Mouse (Mus musculus) hindbrain, embryonic 10.5 days (tissue): ENCODE measurements at regions not wholly inside any gene's neighbourhood (a gene's known extent, or its start where the extent isn't known, plus 50 kb on each side); places are given as distances from the start of the nearest gene placed in this dataset.
"Not testable (repeated sequence)": the region's sequence is repeated elsewhere in the genome, so short reads cannot be mapped to it uniquely, and the experiment has no call there.

Source experiments
- DNase-seq: peaks from one replicate; pipeline ENCODE4 v3.0.0-alpha.2; 2017; ENCODE audit warnings: low spot score
- H3K27ac ChIP-seq: fragments of 300-500 bp; sonication (generic); 2 replicates; pipeline ENCODE4 v1.5.1; 2016; ENCODE audit warnings: mild to moderate bottlenecking, moderate library complexity
- H3K27me3 ChIP-seq: fragments of 300-500 bp; sonication (generic); 2 replicates; pipeline ENCODE4 v1.6.1; 2016; ENCODE audit warnings: mild to moderate bottlenecking; ENCODE audit not compliant: poor library complexity, insufficient read depth, severe bottlenecking
- H3K36me3 ChIP-seq: fragments of 300-500 bp; sonication (generic); 2 replicates; pipeline ENCODE4 v1.6.1; 2016; ENCODE audit warnings: mild to moderate bottlenecking, moderate library complexity
- H3K4me1 ChIP-seq: fragments of 300-500 bp; sonication (generic); replicated peaks from 2 replicates; pipeline ENCODE4 v1.6.1; 2016; ENCODE audit warnings: mild to moderate bottlenecking
- H3K4me3 ChIP-seq: fragments of 300-500 bp; sonication (generic); 2 replicates; pipeline ENCODE4 v1.5.1; 2016; ENCODE audit warnings: mild to moderate bottlenecking, moderate library complexity
- H3K9me3 ChIP-seq: fragments of 300-500 bp; sonication (generic); 2 replicates; pipeline ENCODE4 v1.6.1; 2016; ENCODE audit warnings: mild to moderate bottlenecking, moderate library complexity
- WGBS: fragments of 180-500 bp; shearing (Covaris S2); methylation state at CpG from one replicate; pipeline ENCODE4 v1.1.7; 2016; 5-methylcytosine and 5-hydroxymethylcytosine counted together

DNA sequence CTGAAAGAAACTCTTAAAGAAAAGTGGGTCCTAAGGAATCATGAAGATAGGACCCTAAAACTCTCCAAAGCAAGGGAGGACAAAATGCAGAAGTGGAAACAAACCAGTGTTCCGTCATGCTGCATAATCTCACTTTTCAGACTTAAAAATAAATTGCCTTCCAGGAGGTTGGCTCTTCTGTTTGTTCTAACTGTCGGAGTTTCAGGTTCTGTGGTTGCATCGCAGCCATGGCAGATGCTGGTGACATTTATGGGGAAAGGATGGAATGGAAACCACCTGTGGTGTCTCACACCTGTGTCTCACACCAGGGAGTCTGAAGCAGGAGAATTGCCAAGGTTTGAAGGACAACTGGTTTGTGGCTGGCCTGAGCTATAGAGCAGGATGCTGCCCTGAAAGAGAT, 50.9 kb upstream of the Hivep1 start:
- 81% methylated on average over 3 of the region's 3 CpGs for WGBS
- DNase-seq = no peak
- Histone ChIP-seq H3K4me1 (no peaks in the 10 kb centered on the region), H3K27ac (no peak overlapping the region), H3K36me3 (no peaks in the 10 kb centered on the region), H3K4me3 (no peak overlapping the region), H3K9me3 (no peaks in the 10 kb centered on the region), H3K27me3 (no peaks in the 10 kb centered on the region)

DNA sequence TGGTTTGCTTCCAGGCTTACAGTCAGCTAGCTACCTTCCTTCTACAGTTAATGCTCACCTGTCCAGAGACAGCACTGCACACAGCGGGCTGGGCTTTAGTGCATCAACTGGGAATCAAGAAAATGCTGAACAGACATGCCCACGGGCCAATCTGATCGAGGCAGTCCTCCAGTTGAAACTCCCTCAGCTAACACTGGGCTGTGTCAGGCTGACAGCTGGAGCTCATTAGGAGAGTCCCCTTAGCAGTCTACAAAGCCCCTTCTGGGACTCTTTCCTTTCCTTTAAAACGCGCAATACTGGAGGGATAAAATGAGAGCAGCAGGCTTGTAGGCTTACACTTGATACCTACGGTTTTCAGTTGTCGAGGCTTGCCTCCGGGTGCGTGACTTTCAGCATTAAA, 53.9 kb upstream of the Hivep1 start:
- Histone ChIP-seq H3K4me1 (no peaks in the 10 kb centered on the region), H3K4me3 (no peak overlapping the region), H3K9me3 (no peaks in the 10 kb centered on the region), H3K27ac (no peak overlapping the region), H3K27me3 (no peaks in the 10 kb centered on the region), H3K36me3 (no peaks in the 10 kb centered on the region)
- 57% methylated on average over 9 of the region's 9 CpGs for WGBS
- DNase-seq = peak; percentile 22

DNA sequence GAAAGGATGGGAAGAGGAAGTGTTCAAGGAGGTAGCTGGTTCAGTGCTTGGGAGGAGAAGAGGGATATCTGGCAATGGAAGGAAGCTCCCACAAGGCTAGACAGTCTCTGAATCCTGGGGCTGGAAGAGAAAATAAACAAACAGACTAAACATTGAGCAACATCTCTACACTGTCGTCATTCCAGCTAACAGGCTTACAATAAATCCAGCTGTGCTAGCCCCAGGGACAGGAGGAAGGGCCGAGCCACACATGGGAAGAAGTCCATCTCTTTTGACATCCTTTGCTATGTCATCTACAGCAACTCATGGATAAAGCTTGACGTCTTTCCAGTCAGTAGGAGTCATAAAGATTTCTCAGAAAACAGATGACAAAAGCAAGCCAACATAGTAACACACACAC, 57.7 kb upstream of the Hivep1 start:
- Histone ChIP-seq H3K4me1 (no peaks in the 10 kb centered on the region), H3K27ac (no peak overlapping the region), H3K4me3 (no peak overlapping the region), H3K27me3 (no peaks in the 10 kb centered on the region), H3K9me3 (no peaks in the 10 kb centered on the region), H3K36me3 (no peaks in the 10 kb centered on the region)
- 62% methylated on average over 3 of the region's 3 CpGs for WGBS
- DNase-seq = no peak

DNA sequence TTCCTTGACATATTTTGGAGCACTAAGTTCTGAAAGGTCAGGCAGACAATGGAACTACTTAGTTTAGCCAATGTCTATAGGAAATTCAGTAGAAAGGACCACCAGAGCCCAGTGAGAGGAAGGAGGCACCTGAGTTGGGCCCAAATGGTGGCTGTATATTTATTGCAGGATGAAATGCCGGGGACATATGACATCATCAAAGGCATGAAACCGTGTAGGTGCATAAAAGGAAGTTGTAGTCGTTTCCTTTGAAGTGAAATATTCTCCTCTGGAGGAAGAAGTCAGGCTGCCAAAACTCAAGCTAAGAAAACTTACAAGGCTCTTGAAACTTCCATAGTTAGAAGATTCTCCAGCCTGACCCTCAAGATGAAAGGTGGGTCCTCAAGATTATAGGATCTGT, 75.9 kb upstream of the Hivep1 start:
- DNase-seq = no peak
- no peaks in the 10 kb centered on the region; the same call in 1 of the 2 replicates for H3K9me3 ChIP-seq
- 84% methylated on average over 3 of the region's 3 CpGs for WGBS
- H3K4me3 ChIP-seq = no peak overlapping the region
- no peaks in the 10 kb centered on the region for H3K36me3 ChIP-seq
- no peak overlapping the region for H3K27ac ChIP-seq
- H3K4me1 ChIP-seq = no peaks in the 10 kb centered on the region
- no peaks in the 10 kb centered on the region for H3K27me3 ChIP-seq

GRCm38 (mm10) chr13:41962915-41963314, 88.9 kb upstream of the Hivep1 start:
- Histone ChIP-seq H3K27me3 (no peaks in the 10 kb centered on the region), H3K9me3 (no peaks in the 10 kb centered on the region), H3K4me1 (no peaks in the 10 kb centered on the region)

DNA sequence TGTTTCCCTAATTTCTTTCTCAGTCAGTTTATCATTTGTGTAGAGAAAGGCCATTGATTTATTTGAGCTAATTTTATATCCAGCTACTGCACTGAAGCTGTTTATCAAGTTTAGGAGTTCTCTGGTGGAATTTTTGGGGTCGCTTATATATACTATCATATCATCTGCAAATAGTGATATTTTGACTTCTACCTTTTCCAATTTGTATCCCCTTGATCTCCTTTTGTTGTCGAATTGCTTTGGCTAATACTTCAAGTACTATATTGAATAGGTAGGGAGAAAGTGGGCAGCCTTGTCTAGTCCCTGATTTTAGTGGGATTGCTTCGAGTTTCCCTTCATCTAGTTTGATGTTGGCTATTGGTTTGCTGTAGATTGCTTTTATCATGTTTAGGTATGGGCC, 90.9 kb upstream of the Hivep1 start:
- not testable (repeated sequence) for H3K4me1 ChIP-seq, DNase-seq, H3K27ac ChIP-seq, H3K9me3 ChIP-seq, H3K4me3 ChIP-seq, H3K27me3 ChIP-seq, H3K36me3 ChIP-seq
- WGBS = 91% methylated on average over 3 of the region's 3 CpGs

More at GRCm38 (mm10) chr13:41962915-41963314, 88.9 kb upstream of the Hivep1 start:
- 81% methylated on average over 3 of the region's 3 CpGs for WGBS
- H3K36me3 ChIP-seq = no peaks in the 10 kb centered on the region
- H3K4me3 ChIP-seq = no peak overlapping the region
- no peak overlapping the region for H3K27ac ChIP-seq
- no peak for DNase-seq

DNA sequence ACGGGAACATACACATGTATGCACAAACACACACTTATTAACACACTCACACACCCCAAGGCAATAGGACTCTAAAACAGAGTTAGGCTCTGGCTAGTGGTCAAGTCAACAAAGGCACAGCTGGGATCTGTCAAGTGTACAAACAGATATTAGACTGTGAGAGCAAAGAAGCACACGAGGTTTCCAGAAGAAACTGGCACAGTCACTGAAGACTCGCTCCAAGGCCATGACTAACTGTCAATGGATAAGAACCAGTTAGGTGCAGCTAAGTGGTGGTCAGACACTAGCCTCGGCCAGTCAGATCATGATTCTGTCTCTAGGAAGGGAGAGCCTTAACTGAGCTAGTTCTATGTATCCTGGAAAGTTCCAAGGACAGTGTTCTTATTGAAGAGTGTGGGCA, 93.9 kb upstream of the Hivep1 start:
- H3K4me3 ChIP-seq = no peak overlapping the region
- no peaks in the 10 kb centered on the region for H3K4me1 ChIP-seq
- no peaks in the 10 kb centered on the region for H3K9me3 ChIP-seq
- no peaks in the 10 kb centered on the region for H3K36me3 ChIP-seq
- DNase-seq = no peak
- no peaks in the 10 kb centered on the region for H3K27me3 ChIP-seq
- WGBS = 89% methylated on average over 4 of the region's 4 CpGs
- no peak overlapping the region for H3K27ac ChIP-seq

- Histone ChIP-seq H3K27me3 (no peaks in the 10 kb centered on the region), H3K4me3 (no peak overlapping the region), H3K4me1 (no peaks in the 10 kb centered on the region), H3K27ac (no peak overlapping the region), H3K9me3 (no peaks in the 10 kb centered on the region), H3K36me3 (no peaks in the 10 kb centered on the region)
- DNase-seq = no peak
- 88% methylated on average over 4 of the region's 4 CpGs for WGBS
Measured at GRCm38 (mm10) chr13:41955884-41956283, 95.9 kb upstream of the Hivep1 start.

DNA sequence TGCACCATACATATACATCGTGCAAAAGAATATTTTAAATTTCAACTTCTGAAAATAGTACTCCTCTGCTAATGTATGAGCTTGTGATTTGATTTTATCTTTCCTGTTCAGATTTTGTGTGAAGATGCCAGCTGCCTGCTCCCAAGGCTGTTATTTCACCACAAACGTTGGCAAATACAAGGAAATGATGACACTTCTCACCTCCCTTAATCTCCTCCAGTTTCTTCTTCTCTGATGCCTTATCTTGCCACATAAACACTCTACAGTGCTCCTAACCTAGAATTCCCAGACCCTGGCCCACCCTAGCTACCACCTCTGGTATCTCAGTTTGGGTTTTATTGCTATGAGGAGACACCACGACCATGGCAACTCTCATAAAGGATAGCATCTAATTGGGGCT, 96.6 kb upstream of the Hivep1 start:
- H3K27ac ChIP-seq = no peak overlapping the region
- DNase-seq = no peak
- WGBS = 80% methylated on average over 3 of the region's 3 CpGs
- no peaks in the 10 kb centered on the region for H3K9me3 ChIP-seq
- H3K27me3 ChIP-seq = no peaks in the 10 kb centered on the region
- H3K36me3 ChIP-seq = no peaks in the 10 kb centered on the region
- no peak overlapping the region for H3K4me3 ChIP-seq
- H3K4me1 ChIP-seq = no peaks in the 10 kb centered on the region

DNA sequence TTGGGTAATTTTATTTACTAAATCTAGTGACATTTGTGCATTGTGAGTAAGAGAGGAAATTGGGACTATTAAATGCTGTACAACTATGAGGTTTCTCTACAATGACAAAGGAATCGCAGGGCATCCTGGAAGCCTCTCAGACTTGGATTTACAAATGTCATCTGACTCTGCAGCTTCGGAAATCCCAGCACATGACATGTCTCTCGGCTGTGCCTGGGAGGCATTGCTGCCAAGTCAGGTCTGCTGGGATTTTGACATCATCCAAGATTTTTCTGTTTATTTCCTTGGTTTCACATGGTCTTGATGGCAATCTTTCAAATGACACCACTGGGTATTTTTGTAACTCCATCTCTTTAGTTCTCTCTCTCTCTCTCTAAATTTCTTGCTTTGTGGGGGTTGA, 99.4 kb upstream of the Hivep1 start:
- Histone ChIP-seq H3K4me3 (no peak overlapping the region), H3K9me3 (no peaks in the 10 kb centered on the region), H3K36me3 (no peaks in the 10 kb centered on the region), H3K27ac (no peak overlapping the region), H3K4me1 (no peaks in the 10 kb centered on the region), H3K27me3 (no peaks in the 10 kb centered on the region)
- 83% methylated on average over 3 of the region's 3 CpGs for WGBS
- no peak for DNase-seq

DNA sequence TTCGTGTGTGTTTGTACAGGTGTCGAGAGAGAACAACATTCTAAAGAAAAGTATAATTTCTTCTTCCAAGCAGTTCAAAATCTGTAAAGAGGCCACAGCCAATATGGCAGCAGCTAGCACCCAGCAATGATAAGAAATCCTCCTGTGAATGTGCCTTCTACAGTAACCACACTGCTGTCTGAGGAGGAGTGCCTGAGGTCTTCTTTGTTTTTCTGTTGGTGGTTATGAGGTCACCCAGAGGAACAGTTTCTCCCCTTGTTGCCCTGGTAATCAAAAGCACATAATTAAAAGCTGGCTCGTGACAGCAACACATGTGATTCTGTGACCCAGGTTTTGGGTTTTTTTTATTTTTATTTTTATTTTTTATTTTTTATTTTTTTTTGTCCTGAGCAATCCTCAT, 100.8 kb upstream of the Adtrp start:
- Histone ChIP-seq H3K27me3 (no peaks in the 10 kb centered on the region), H3K27ac (no peak overlapping the region), H3K36me3 (no peaks in the 10 kb centered on the region), H3K4me1 (no peaks in the 10 kb centered on the region), H3K9me3 (no peaks in the 10 kb centered on the region), H3K4me3 (no peak overlapping the region)
- DNase-seq = no peak
- 88% methylated on average over 3 of the region's 3 CpGs for WGBS

GRCm38 (mm10) chr13:41932313-41933100, 85.0 kb upstream of the Adtrp start:
- Histone ChIP-seq H3K9me3 (no peaks in the 10 kb centered on the region), H3K36me3 (no peaks in the 10 kb centered on the region), H3K27ac (no peak overlapping the region), H3K4me1 (0 out of 2 replicates have a peak, but pooled peaks cover 4% of the 10 kb centered on the region), H3K4me3 (no peak overlapping the region), H3K27me3 (no peaks in the 10 kb centered on the region)
- no peak for DNase-seq
- WGBS = 84% methylated on average over 12 of the region's 12 CpGs

GRCm38 (mm10) chr13:41929768-41930167, 82.3 kb upstream of the Adtrp start:
- H3K9me3 ChIP-seq = no peaks in the 10 kb centered on the region
- H3K36me3 ChIP-seq = no peaks in the 10 kb centered on the region
- no peak overlapping the region for H3K4me3 ChIP-seq
- no peak overlapping the region for H3K27ac ChIP-seq
- peak; percentile 11 for DNase-seq
- peaks cover 9% of the 10 kb centered on the region for H3K4me1 ChIP-seq
- WGBS = 67% methylated on average over 1 of the region's 1 CpGs
- no peaks in the 10 kb centered on the region for H3K27me3 ChIP-seq

DNA sequence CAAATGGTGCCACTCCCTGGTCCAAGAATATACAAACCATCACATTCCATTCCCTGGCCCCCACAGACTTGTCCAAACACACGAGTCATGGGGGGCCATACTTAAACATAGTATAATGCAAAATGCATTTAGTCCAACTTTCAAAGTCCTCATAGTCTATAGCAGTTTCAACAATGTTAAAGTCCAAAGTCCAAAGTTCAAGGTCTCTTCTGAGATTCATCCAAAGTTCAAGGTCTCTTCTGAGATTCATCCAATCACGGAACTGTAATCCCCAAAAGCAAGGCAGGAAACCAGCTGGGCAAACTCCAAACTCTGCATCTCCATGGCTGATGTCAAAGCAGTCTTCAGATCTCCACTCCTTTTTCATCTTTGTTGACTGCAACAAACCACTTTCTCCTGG, 78.4 kb upstream of the Adtrp start:
- not testable (repeated sequence) for H3K27me3 ChIP-seq, DNase-seq, H3K4me1 ChIP-seq, H3K27ac ChIP-seq, H3K36me3 ChIP-seq, H3K4me3 ChIP-seq, H3K9me3 ChIP-seq
- 81% methylated on average over 2 of the region's 2 CpGs for WGBS
